Mouse (Mus musculus) thymus, postnatal 36 days (tissue): Measurements from ENCODE around the gene Gm14305.
"Not testable (repeated sequence)": the region's sequence is repeated elsewhere in the genome, so short reads cannot be mapped to it uniquely, and the experiment has no call there.

Source experiments
- DNase-seq, 2 experiments: peaks; one replicate each; pipeline ENCODE4 v3.0.0; 2022; ENCODE audit warnings: mixed read lengths in 2 of 2

The Gm14305 gene

GRCm38 (mm10) chr2:176708051-176708450 lies at the start of gene Gm14305:
Gm14305 (plus strand) TSS chr2:176708328.
- peak; percentile 11 to 27 for DNase-seq

GRCm38 (mm10) chr2:176670222-176670621 lies 37.9 kb upstream of the Gm14305 start, which contains the start of gene Zfp973:
Zfp973 (plus strand) TSS chr2:176670522.
- DNase-seq = not testable (repeated sequence)
